Mouse (Mus musculus) NIH3T3 (cell line): Measurements from ENCODE around the gene Chst10.

Source experiments
- DNase-seq: peaks from one replicate; pipeline ENCODE4 v3.0.0-alpha.2; 2012; ENCODE audit warnings: low read depth

The Chst10 gene

DNA sequence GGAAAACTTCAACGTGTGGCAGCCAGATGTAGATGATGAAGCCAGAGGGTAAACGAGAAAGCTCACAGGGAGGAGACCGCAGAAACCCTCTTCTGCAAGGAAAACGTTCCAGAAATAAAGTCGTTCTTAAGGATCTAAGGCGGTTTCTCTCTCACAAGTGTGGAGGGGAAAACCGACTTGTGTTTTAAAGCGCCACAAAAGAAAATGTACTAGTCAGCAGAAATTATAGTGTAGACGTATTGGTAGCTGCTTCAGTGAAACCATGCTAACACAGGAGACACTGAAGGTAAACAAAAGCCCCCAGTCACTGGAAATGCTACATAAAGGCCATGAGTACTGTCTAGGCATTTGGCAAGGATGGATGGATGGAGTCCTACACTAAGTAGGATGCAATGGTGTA is 80.7 kb downstream of the Chst10 start:
- DNase-seq, result no peak

- DNase-seq, result peak; percentile 33
Observed at GRCm38 (mm10) chr1:38816306-38816705, 81.7 kb downstream of the Chst10 start.
